Mouse (Mus musculus): Measurements from ENCODE around the gene Olfr1216. TPM values are rescaled to one million over a fixed set of nuclear protein-coding genes. Genes with fewer than 3 reads are reported as not detected.

Olfr1216 gene
- polyA plus RNA-seq, 2 experiments = not detected

DNA sequence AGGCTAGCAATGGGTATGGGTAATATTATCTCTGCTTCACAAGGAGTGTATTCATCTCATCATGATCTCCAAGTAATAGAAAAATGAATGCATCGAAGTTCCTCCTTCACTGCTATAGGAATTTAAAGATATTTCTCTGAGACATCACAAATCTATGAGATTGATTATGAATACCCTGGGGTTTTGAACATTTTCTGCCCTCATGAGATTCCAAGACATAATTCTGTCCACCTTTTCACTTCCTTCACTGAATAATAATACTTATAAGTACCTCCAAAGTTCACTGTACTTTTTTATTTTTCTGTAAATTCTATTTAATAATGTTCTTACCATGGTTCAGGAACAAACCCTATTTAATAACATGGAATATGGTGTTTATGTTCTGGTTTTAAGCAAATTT, 38.0 kb downstream of the Olfr1216 start, which contains the start of gene Gm13762:
Gene Gm13762 (minus strand): TSS at position 101 of the 400 bp plus-strand sequence.
- Histone ChIP-seq H3K4me3 (replicated peaks; ENCODE audit: low read length) (no peak within 1 kb of the TSS), H3K27me3 (ENCODE audit: control insufficient read depth, insufficient read depth, low read length) (no peaks in the 10 kb centered on the region), H3K27ac (replicated peaks; ENCODE audit: low read depth, low read length) (no peak within 1 kb of the TSS), H3K36me3 (ENCODE audit: control insufficient read depth, insufficient read depth, low read length) (no peaks in the 10 kb centered on the region), H3K9me3 (ENCODE audit: control insufficient read depth, low read length) (no peaks in the 10 kb centered on the region), H3K4me1 (ENCODE audit: control insufficient read depth, insufficient read depth, low read length) (no peaks in the 10 kb centered on the region), H3K4me2 (replicated peaks; ENCODE audit: low read depth, low read length, severe bottlenecking) (no peak within 1 kb of the TSS), H3K9ac (ENCODE audit: low read depth, low read length, severe bottlenecking) (no peak within 1 kb of the TSS)
- 84% methylated on average over 1 of the region's 1 CpGs for WGBS
- ATAC-seq (ENCODE audit: low FRiP score, low read depth) (no peak), DNase-seq (ENCODE audit: low spot score) (no peak)
- TF ChIP-seq POLR2A (IDR thresholded peaks at IDR 0.05; ENCODE audit: borderline replicate concordance, extremely low read depth, insufficient read depth, insufficient read length) = no peak

Other genes with a start within 250 kb of the Olfr1216 start
- gene Olfr1200, start 247.9 kb downstream of the Olfr1216 start, polyA plus RNA-seq (2012; rRNA removed) = not detected in 2 replicates
- not detected in 2 replicates for gene Olfr1200, start 247.9 kb downstream of the Olfr1216 start, polyA plus RNA-seq (2014; fragmentation: Nextera tagmentation; extraction: Ambion mirVana)
- gene Olfr1201, start 225.3 kb downstream of the Olfr1216 start, polyA plus RNA-seq (2012; rRNA removed) = not detected in 2 replicates
- not detected in 2 replicates for gene Olfr1201, start 225.3 kb downstream of the Olfr1216 start, polyA plus RNA-seq (2014; fragmentation: Nextera tagmentation; extraction: Ambion mirVana)
- gene Olfr1202, start 203.8 kb downstream of the Olfr1216 start, polyA plus RNA-seq (2012; rRNA removed) = not detected in 2 replicates
- gene Olfr1202, start 203.8 kb downstream of the Olfr1216 start, polyA plus RNA-seq (2014; fragmentation: Nextera tagmentation; extraction: Ambion mirVana) = not detected in 2 replicates
- gene Olfr1205, start 188.6 kb downstream of the Olfr1216 start, polyA plus RNA-seq (2012; rRNA removed) = not detected in 2 replicates
- gene Olfr1205, start 188.6 kb downstream of the Olfr1216 start, polyA plus RNA-seq (2014; fragmentation: Nextera tagmentation; extraction: Ambion mirVana) = not detected in 2 replicates
- gene Olfr1204, start 169.0 kb downstream of the Olfr1216 start, polyA plus RNA-seq (2012; rRNA removed) = not detected in 2 replicates
- not detected in 2 replicates for gene Olfr1204, start 169.0 kb downstream of the Olfr1216 start, polyA plus RNA-seq (2014; fragmentation: Nextera tagmentation; extraction: Ambion mirVana)
- not detected in 2 replicates for gene Olfr1206, start 155.1 kb downstream of the Olfr1216 start, polyA plus RNA-seq (2012; rRNA removed)
- not detected in 2 replicates for gene Olfr1206, start 155.1 kb downstream of the Olfr1216 start, polyA plus RNA-seq (2014; fragmentation: Nextera tagmentation; extraction: Ambion mirVana)
- gene Olfr1208, start 116.0 kb downstream of the Olfr1216 start, polyA plus RNA-seq (2012; rRNA removed) = not detected in 2 replicates
- gene Olfr1208, start 116.0 kb downstream of the Olfr1216 start, polyA plus RNA-seq (2014; fragmentation: Nextera tagmentation; extraction: Ambion mirVana) = not detected in 2 replicates
- gene Olfr1209, start 103.2 kb downstream of the Olfr1216 start, polyA plus RNA-seq (2012; rRNA removed) = not detected in 2 replicates
- not detected in 2 replicates for gene Olfr1209, start 103.2 kb downstream of the Olfr1216 start, polyA plus RNA-seq (2014; fragmentation: Nextera tagmentation; extraction: Ambion mirVana)
- gene Olfr1211, start 80.2 kb downstream of the Olfr1216 start, polyA plus RNA-seq (2012; rRNA removed) = not detected in 2 replicates
- not detected in 2 replicates for gene Olfr1211, start 80.2 kb downstream of the Olfr1216 start, polyA plus RNA-seq (2014; fragmentation: Nextera tagmentation; extraction: Ambion mirVana)
- not detected in 2 replicates for gene Olfr1212, start 64.4 kb downstream of the Olfr1216 start, polyA plus RNA-seq (2012; rRNA removed)
- not detected in 2 replicates for gene Olfr1212, start 64.4 kb downstream of the Olfr1216 start, polyA plus RNA-seq (2014; fragmentation: Nextera tagmentation; extraction: Ambion mirVana)
- gene Gm13762, start 38.1 kb downstream of the Olfr1216 start, polyA plus RNA-seq (2012; rRNA removed) = not detected in 2 replicates
- not detected in 2 replicates for gene Gm13762, start 38.1 kb downstream of the Olfr1216 start, polyA plus RNA-seq (2014; fragmentation: Nextera tagmentation; extraction: Ambion mirVana)
- not detected in 2 replicates for gene Olfr1214, start 25.7 kb downstream of the Olfr1216 start, polyA plus RNA-seq (2012; rRNA removed)
- gene Olfr1214, start 25.7 kb downstream of the Olfr1216 start, polyA plus RNA-seq (2014; fragmentation: Nextera tagmentation; extraction: Ambion mirVana) = not detected in 2 replicates
- gene Olfr1215, start 11.4 kb downstream of the Olfr1216 start, polyA plus RNA-seq (2012; rRNA removed) = not detected in 2 replicates
- gene Olfr1215, start 11.4 kb downstream of the Olfr1216 start, polyA plus RNA-seq (2014; fragmentation: Nextera tagmentation; extraction: Ambion mirVana) = not detected in 2 replicates
- gene Olfr1217, start 13.7 kb upstream of the Olfr1216 start, polyA plus RNA-seq (2012; rRNA removed) = not detected in 2 replicates
- gene Olfr1217, start 13.7 kb upstream of the Olfr1216 start, polyA plus RNA-seq (2014; fragmentation: Nextera tagmentation; extraction: Ambion mirVana) = not detected in 2 replicates
- gene Olfr1218, start 42.8 kb upstream of the Olfr1216 start, polyA plus RNA-seq (2012; rRNA removed) = not detected in 2 replicates
- gene Olfr1218, start 42.8 kb upstream of the Olfr1216 start, polyA plus RNA-seq (2014; fragmentation: Nextera tagmentation; extraction: Ambion mirVana) = not detected in 2 replicates
- gene Olfr1219, start 65.2 kb upstream of the Olfr1216 start, polyA plus RNA-seq (2012; rRNA removed) = not detected in 2 replicates
- gene Olfr1219, start 65.2 kb upstream of the Olfr1216 start, polyA plus RNA-seq (2014; fragmentation: Nextera tagmentation; extraction: Ambion mirVana) = not detected in 2 replicates
- not detected in 2 replicates for gene Olfr1220, start 88.5 kb upstream of the Olfr1216 start, polyA plus RNA-seq (2012; rRNA removed)
- not detected in 2 replicates for gene Olfr1220, start 88.5 kb upstream of the Olfr1216 start, polyA plus RNA-seq (2014; fragmentation: Nextera tagmentation; extraction: Ambion mirVana)
- not detected in 2 replicates for gene Olfr1221, start 98.9 kb upstream of the Olfr1216 start, polyA plus RNA-seq (2012; rRNA removed)
- gene Olfr1221, start 98.9 kb upstream of the Olfr1216 start, polyA plus RNA-seq (2014; fragmentation: Nextera tagmentation; extraction: Ambion mirVana) = not detected in 2 replicates
- gene Olfr1222, start 114.7 kb upstream of the Olfr1216 start, polyA plus RNA-seq (2012; rRNA removed) = not detected in 2 replicates
- gene Olfr1222, start 114.7 kb upstream of the Olfr1216 start, polyA plus RNA-seq (2014; fragmentation: Nextera tagmentation; extraction: Ambion mirVana) = not detected in 2 replicates
- gene Olfr1223, start 133.2 kb upstream of the Olfr1216 start, polyA plus RNA-seq (2012; rRNA removed) = not detected in 2 replicates
- not detected in 2 replicates for gene Olfr1223, start 133.2 kb upstream of the Olfr1216 start, polyA plus RNA-seq (2014; fragmentation: Nextera tagmentation; extraction: Ambion mirVana)
- gene Olfr1224-ps1, start 145.8 kb upstream of the Olfr1216 start, polyA plus RNA-seq (2012; rRNA removed) = not detected in 2 replicates
- gene Olfr1224-ps1, start 145.8 kb upstream of the Olfr1216 start, polyA plus RNA-seq (2014; fragmentation: Nextera tagmentation; extraction: Ambion mirVana) = not detected in 2 replicates
- gene Olfr1225, start 156.3 kb upstream of the Olfr1216 start, polyA plus RNA-seq (2012; rRNA removed) = not detected in 2 replicates
- not detected in 2 replicates for gene Olfr1225, start 156.3 kb upstream of the Olfr1216 start, polyA plus RNA-seq (2014; fragmentation: Nextera tagmentation; extraction: Ambion mirVana)
- not detected in 2 replicates for gene Olfr1226, start 181.7 kb upstream of the Olfr1216 start, polyA plus RNA-seq (2012; rRNA removed)
- gene Olfr1226, start 181.7 kb upstream of the Olfr1216 start, polyA plus RNA-seq (2014; fragmentation: Nextera tagmentation; extraction: Ambion mirVana) = not detected in 2 replicates
- not detected in 2 replicates for gene Olfr1228, start 235.7 kb upstream of the Olfr1216 start, polyA plus RNA-seq (2012; rRNA removed)
- not detected in 2 replicates for gene Olfr1228, start 235.7 kb upstream of the Olfr1216 start, polyA plus RNA-seq (2014; fragmentation: Nextera tagmentation; extraction: Ambion mirVana)